Mouse (Mus musculus) neural tube, embryonic 15.5 days (tissue): Measurements from ENCODE around the gene Mars2. TPM values are rescaled to one million over a fixed set of nuclear protein-coding genes. Genes with fewer than 3 reads are reported as not detected.

Experiments used
- ATAC-seq: fragments of 200-750 bp; cut with Nextera tagmentation; 2 replicates; pipeline ENCODE4 v1.8.0; 2017; ENCODE audit warnings: mild to moderate bottlenecking, moderate TSS enrichment, moderate library complexity; ENCODE audit not compliant: low FRiP score
- H3K27ac ChIP-seq: fragments of 300-500 bp; sonication (generic); replicated peaks from 2 replicates; pipeline ENCODE4 v1.5.1; 2015; ENCODE audit warnings: mild to moderate bottlenecking, inconsistent platforms
- H3K27me3 ChIP-seq: fragments of 300-500 bp; sonication (generic); replicated peaks from 2 replicates; pipeline ENCODE4 v1.6.1; 2015; ENCODE audit warnings: inconsistent platforms
- H3K36me3 ChIP-seq: fragments of 300-500 bp; sonication (generic); 2 replicates; pipeline ENCODE4 v1.6.1; 2015; ENCODE audit warnings: inconsistent platforms
- H3K4me1 ChIP-seq: fragments of 300-500 bp; sonication (generic); 2 replicates; pipeline ENCODE4 v1.6.1; 2015; ENCODE audit warnings: inconsistent platforms
- H3K4me2 ChIP-seq: fragments of 300-500 bp; sonication (generic); 2 replicates; pipeline ENCODE4 v1.6.1; 2015; ENCODE audit warnings: inconsistent platforms, mild to moderate bottlenecking, moderate library complexity
- H3K4me3 ChIP-seq: fragments of 300-500 bp; sonication (generic); replicated peaks from 2 replicates; pipeline ENCODE4 v1.5.1; 2015; ENCODE audit warnings: mild to moderate bottlenecking, inconsistent platforms
- H3K9ac ChIP-seq: fragments of 300-500 bp; sonication (generic); replicated peaks from 2 replicates; pipeline ENCODE4 v1.6.1; 2015; ENCODE audit warnings: mild to moderate bottlenecking, inconsistent platforms
- H3K9me3 ChIP-seq: fragments of 300-500 bp; sonication (generic); replicated peaks from 2 replicates; pipeline ENCODE4 v1.6.1; 2016; ENCODE audit warnings: inconsistent platforms
- WGBS: fragments of 180-500 bp; shearing (Covaris S2); methylation state at CpG from one replicate; pipeline ENCODE4 v1.1.7; 2015; ENCODE audit warnings: mixed read lengths; 5-methylcytosine and 5-hydroxymethylcytosine counted together
- polyA plus RNA-seq: library from polyadenylated mRNA; unstranded; fragments of >200 nt; fragmentation: Nextera tagmentation; extraction: Ambion mirVana; gene quantifications from 2 replicates; pipeline ENCODE4 v1.2.1, GENCODE M21; 2015

Gene Mars2
- 2.4 and 2.5 TPM in 2 replicates for polyA plus RNA-seq

DNA sequence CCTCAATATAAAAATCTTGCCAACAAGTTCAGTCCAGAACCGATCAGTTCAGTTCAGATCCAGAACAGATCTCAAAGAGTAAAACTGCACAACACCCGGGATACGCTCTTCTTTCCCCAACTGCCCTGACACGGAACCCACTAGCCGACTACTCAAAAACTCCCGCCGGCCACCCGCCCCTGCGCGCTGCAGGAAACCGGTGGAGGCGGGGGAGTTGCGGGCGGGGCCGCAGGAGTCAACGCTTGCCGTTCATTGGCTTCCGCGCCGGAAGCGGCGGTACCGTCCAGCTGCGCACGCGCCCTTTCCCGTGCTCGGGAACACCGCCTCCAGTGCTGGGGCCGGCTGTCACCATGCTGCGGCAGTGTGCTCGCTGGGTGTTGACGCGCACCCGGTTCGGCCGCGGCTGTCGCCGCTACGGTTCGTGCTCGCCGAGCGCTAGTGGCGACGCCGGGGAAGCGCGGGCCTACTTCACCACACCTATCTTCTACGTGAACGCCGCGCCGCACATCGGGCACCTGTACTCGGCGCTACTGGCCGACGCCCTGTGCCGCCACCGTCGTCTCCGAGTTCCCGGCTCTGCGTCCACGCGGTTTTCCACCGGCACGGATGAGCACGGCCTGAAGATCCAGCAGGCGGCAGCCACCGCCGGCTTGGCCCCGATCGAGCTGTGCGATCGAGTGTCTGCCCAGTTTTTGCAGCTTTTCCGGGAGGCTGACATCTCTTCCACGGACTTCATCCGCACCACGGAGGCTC lies at the start of gene Mars2:
Mars2 (plus strand) TSS at position 288 of the 753 bp plus-strand sequence.
- Histone ChIP-seq H3K9ac (peak within 1 kb of the TSS; percentile 80), H3K4me1 (peaks cover 42% of the 10 kb centered on the region), H3K4me2 (peak within 1 kb of the TSS; percentile 96), H3K36me3 (no peaks in the 10 kb centered on the region), H3K27me3 (no peaks in the 10 kb centered on the region), H3K4me3 (peak within 1 kb of the TSS; percentile 86), H3K27ac (peak within 1 kb of the TSS; percentile 88), H3K9me3 (no peaks in the 10 kb centered on the region)
- WGBS: under 1% methylated on average over 82 of the region's 82 CpGs
- ATAC-seq: peak; percentile 99

DNA sequence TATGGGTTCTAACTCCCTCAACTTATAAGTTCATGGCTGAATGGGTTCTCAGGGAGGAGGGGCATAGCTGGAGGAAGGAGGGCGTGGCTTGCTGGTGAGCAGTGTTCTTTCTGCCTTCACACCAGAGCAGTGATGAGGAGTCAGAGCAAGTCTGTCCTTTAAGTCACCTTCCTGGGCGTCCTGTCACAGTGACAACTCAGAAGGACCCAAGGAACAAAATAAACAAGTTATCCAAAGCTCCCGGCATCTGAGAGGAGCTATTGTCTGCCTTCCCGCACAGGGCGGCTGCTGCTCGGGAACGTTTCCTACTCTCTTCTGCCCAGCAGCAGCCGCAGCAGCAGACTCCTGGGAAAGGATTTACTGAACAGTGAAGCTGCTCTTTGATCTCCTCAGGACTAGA lies 45.0 kb upstream of the Mars2 start:
- Histone ChIP-seq H3K36me3 (no peaks in the 10 kb centered on the region), H3K9ac (no peak overlapping the region), H3K4me2 (peak overlapping the region; percentile 49), H3K27ac (0 out of 2 replicates have a peak overlapping the region, but pooled peaks have one; percentile 29), H3K9me3 (no peaks in the 10 kb centered on the region), H3K4me3 (peak overlapping the region; percentile 26), H3K27me3 (no peaks in the 10 kb centered on the region), H3K4me1 (peaks cover 9% of the 10 kb centered on the region; the same call in 1 of the 2 replicates)
- WGBS: 29% methylated on average over 8 of the region's 8 CpGs
- peak; percentile 75; the same call in 1 of the 2 replicates for ATAC-seq

DNA sequence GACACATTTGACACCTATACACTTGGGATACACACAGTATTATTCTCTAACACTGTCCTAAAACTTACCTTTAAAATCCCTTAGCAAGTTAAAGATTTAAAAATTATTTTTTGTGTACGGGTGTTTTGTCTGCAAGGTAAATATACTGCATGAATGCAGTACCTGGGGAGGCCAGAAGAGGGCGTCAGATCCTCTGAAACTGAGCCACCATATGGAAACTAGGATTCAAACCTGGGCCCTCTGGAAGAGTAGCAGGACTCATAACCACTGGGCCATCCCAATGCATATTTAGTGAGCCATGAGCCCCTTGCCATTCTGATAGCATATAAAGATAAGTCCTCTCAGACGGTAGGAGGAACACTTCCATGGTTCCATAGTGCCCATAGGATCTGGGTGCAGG lies 44.2 kb upstream of the Mars2 start:
- Histone ChIP-seq H3K4me3 (no peak overlapping the region), H3K4me2 (no peak overlapping the region), H3K36me3 (no peaks in the 10 kb centered on the region), H3K9me3 (no peaks in the 10 kb centered on the region), H3K9ac (no peak overlapping the region), H3K27me3 (no peaks in the 10 kb centered on the region), H3K27ac (no peak overlapping the region; the same call in 1 of the 2 replicates), H3K4me1 (peaks cover 9% of the 10 kb centered on the region; the same call in 1 of the 2 replicates)
- WGBS: 51% methylated on average over 3 of the region's 3 CpGs
- ATAC-seq: no peak

DNA sequence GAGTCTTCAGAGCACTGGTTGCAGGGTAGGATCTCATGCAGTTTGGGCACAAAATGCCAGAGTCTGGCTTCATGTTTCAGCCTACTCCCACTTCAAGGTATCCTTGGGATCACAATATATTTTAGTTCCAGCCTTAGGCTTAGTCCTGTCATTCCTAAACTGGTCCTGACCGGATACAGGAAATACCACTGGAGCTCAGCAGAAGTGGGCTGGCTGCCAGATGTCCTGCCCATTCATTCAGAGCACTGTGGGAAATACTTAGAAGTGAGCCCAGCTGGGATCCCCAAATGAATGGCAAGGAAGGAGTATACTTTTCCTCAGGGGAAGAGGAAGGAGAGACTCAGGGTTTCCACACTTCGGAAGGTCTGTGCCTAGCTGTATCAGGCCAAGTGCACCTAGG lies 43.7 kb upstream of the Mars2 start:
- H3K4me3 ChIP-seq: no peak overlapping the region
- peaks cover 9% of the 10 kb centered on the region; the same call in 1 of the 2 replicates for H3K4me1 ChIP-seq
- H3K4me2 ChIP-seq: no peak overlapping the region
- no peaks in the 10 kb centered on the region for H3K9me3 ChIP-seq
- H3K27ac ChIP-seq: no peak overlapping the region; the same call in 1 of the 2 replicates
- ATAC-seq: no peak
- H3K36me3 ChIP-seq: no peaks in the 10 kb centered on the region
- WGBS: 35% methylated on average over 2 of the region's 2 CpGs
- no peak overlapping the region for H3K9ac ChIP-seq
- no peaks in the 10 kb centered on the region for H3K27me3 ChIP-seq

DNA sequence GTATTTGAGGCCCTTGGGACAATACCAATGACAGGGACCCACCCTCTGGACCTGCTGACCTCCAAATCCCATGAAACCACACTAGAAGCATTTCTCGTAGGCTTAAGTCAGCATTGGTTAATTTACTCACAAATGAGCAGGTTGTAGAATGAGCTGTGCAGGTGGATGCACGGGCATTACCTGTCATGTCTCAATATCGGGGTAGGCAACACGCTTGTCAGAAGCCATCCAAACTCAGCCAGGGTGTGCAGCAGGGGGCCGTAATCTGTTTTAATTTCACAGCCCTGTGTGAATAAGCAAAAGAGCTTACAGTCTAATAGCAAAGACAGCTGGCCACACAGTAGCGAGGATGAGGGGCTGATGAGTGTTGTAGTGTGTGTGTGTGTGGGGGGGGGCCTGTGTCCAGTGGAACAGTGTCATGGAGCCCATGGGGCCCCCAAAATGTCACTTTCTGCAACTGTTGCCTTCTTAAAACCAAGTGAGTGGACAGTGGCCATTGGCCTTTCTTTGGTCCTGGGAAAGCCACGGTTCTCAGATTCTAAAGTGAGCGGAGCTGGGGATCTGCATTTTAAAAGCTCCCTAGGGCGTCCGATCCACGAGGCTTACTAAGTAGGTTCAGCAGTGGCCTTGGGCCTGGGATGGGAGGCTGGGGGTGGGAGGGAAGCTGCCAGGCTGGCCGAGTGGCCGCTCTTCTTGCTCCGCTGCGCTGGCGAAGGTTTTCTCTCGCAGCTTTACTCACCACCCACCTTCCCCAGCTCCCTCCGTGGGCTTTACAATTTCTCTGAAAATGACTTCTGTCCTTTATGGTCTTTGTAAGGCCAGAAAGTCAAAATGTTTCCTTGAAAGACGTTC lies 42.7 kb upstream of the Mars2 start:
- no peaks in the 10 kb centered on the region for H3K27me3 ChIP-seq
- no peak overlapping the region for H3K4me3 ChIP-seq
- H3K9ac ChIP-seq: no peak overlapping the region
- no peak overlapping the region for H3K27ac ChIP-seq
- H3K36me3 ChIP-seq: no peaks in the 10 kb centered on the region
- no peak for ATAC-seq
- WGBS: 33% methylated on average over 19 of the region's 19 CpGs
- peaks cover 9% of the 10 kb centered on the region; the same call in 1 of the 2 replicates for H3K4me1 ChIP-seq
- peak overlapping the region; percentile 34 for H3K4me2 ChIP-seq
- H3K9me3 ChIP-seq: no peaks in the 10 kb centered on the region

DNA sequence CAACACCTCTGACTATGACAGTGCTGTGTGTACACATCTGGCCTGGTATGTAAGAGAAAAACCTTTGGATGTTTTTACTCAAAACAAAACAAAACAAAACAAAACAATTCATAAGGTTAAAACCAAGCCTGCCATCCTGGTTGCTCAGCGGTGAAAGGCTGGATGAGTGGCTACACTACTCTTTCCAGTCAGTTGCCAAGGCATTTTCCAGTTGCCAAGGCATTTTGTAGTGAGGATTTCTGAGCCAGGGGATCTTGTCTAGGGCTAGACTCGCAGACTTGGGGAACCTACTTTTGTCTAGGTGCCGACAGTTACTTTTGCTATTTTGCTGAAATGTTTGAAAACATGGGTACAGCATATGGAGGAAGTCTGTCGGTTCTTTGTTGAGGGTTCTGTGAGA lies 42.0 kb upstream of the Mars2 start:
- H3K4me2 ChIP-seq: no peak overlapping the region
- H3K4me3 ChIP-seq: no peak overlapping the region
- no peaks in the 10 kb centered on the region for H3K9me3 ChIP-seq
- H3K27ac ChIP-seq: no peak overlapping the region
- no peaks in the 10 kb centered on the region for H3K36me3 ChIP-seq
- H3K27me3 ChIP-seq: no peaks in the 10 kb centered on the region
- no peak for ATAC-seq
- 64% methylated on average over 4 of the region's 4 CpGs for WGBS
- H3K9ac ChIP-seq: no peak overlapping the region
- H3K4me1 ChIP-seq: peaks cover 9% of the 10 kb centered on the region; the same call in 1 of the 2 replicates

DNA sequence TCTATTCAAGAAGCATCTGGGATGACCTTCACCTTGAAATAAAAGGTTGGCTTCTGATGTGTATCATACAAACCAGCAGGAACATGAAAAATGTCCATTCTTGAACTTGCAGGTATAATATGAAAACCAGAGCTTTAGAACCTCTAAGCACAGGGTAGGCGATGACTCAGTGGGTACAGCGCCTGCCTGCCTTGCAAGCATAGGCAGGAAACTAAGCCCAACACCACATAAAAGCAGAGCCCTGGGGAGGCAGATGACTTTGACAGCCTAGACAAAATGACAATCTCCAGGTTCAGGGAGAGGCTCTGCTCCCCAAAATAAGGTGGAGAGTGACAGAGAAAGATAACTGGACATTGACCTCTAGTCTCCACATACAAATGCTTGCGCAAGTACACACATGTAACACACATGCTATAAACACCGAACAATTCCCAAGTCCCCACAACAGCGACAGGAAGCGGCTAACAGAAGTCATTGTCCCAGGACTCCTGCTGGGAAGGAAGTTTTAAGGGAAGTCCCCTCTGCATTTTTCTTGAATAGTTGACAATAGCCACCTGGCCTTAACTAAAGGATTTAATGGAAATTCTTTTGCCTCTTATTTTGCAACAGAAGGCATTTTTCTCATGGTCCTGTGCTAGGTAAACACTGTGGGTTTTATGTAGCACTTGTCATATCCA lies 40.5 kb upstream of the Mars2 start:
- H3K27me3 ChIP-seq: no peaks in the 10 kb centered on the region
- H3K36me3 ChIP-seq: no peaks in the 10 kb centered on the region
- no peak for ATAC-seq
- no peaks in the 10 kb centered on the region for H3K9me3 ChIP-seq
- no peak overlapping the region for H3K4me2 ChIP-seq
- no peak overlapping the region for H3K27ac ChIP-seq
- 51% methylated on average over 6 of the region's 6 CpGs for WGBS
- peaks cover 9% of the 10 kb centered on the region; the same call in 1 of the 2 replicates for H3K4me1 ChIP-seq
- H3K9ac ChIP-seq: no peak overlapping the region
- no peak overlapping the region for H3K4me3 ChIP-seq

DNA sequence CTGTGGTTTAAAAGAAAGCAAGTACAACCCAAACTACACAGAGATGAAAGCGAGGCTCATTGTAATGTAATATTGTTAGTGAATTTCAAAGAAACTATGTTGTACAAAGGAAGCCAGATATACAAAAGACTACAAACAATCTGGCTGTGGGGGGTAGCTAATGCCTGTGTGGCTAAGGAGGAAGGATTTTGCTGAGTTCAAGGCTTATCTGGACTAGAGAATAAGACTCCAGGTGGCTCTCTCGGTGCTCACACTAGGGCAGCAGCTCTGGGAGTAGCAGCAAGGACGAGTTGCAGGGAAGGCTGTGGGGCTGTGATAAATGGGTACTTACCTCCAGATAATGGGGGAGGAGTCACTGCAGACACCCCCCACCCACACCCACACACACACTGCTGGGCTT lies 38.3 kb upstream of the Mars2 start:
- WGBS: 23% methylated on average over 3 of the region's 3 CpGs
- H3K27me3 ChIP-seq: no peaks in the 10 kb centered on the region
- H3K27ac ChIP-seq: no peak overlapping the region
- H3K9me3 ChIP-seq: no peaks in the 10 kb centered on the region
- no peaks in the 10 kb centered on the region for H3K36me3 ChIP-seq
- peaks cover 15% of the 10 kb centered on the region; the same call in 1 of the 2 replicates for H3K4me1 ChIP-seq
- no peak overlapping the region for H3K4me3 ChIP-seq
- no peak for ATAC-seq
- H3K4me2 ChIP-seq: no peak overlapping the region
- H3K9ac ChIP-seq: no peak overlapping the region

DNA sequence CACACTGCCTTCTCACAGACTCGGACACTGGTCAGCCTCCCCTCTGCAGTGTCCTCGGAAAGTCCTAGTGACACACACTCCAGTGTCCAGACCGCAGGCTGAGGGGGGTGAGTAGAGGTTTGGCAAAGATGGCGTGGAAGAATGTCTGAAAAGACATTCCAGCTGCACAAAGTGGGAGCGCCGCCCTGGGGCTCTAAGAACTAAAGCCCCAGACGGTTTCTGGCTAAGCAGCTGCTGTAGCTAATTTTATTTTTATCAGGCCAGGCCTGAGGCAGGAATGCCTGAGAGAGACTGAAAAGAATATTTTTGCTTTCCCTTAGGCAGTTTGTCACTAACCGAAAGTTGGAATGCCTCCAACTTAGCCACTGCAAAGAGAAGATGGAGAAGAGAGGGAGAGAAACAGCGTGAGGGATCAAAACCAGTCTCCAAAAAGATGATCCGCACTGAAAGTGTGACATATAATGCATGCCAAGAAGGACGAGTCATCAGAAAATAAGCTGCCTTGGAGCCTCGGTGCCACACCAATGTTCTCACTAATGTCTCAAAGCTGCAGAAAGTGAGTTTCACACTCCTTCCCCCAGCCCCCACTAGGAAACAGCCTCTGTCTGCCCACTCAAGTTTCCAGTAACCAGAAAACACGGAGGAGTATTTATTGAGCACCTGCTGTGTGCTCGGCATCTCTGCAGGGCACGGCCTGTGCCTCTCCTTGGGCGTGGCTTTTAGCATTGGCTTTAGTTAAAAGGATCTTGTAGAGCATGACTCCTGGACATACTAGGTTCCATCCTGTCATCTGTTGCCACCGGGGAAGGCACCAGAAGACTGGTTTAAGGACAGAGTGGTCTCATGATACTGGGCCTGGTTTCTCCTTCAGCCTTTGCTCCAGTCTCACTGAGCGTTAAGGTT lies 34.9 kb upstream of the Mars2 start:
- Histone ChIP-seq H3K4me3 (no peak overlapping the region), H3K9ac (no peak overlapping the region), H3K27ac (peak overlapping the region; percentile 58), H3K9me3 (no peaks in the 10 kb centered on the region), H3K27me3 (no peaks in the 10 kb centered on the region), H3K4me2 (no peak overlapping the region), H3K4me1 (peaks cover 6% of the 10 kb centered on the region; the same call in 1 of the 2 replicates), H3K36me3 (no peaks in the 10 kb centered on the region)
- WGBS: 63% methylated on average over 18 of the region's 18 CpGs
- ATAC-seq: 0 out of 2 replicates have a peak, but pooled peaks have one; percentile 36

DNA sequence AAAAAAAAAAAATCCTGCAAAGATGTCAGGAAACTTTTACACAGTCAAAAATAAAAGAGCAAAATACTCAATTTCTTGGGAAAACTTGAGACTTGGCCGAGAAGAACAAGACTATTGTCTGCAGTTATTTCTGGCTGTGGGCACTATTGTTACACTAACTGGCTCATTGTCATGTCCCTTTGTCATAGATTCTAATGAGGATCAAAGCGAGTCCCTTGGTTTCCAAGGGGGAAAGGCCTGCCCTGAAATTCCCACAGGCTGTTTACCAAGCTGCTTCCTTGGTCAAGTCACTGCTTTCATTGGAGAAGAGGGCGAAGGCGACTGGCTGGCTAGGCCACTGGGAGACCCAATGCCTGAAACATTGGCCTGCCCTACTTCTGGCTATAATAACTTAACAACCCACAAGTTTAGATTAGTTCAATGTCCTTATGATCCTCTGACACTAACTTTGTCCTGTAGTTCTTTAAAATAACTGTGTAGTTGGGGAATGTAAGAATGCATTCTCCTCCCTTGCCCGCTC lies 31.1 kb upstream of the Mars2 start:
- ATAC-seq: no peak
- no peak overlapping the region for H3K9ac ChIP-seq
- H3K36me3 ChIP-seq: no peaks in the 10 kb centered on the region
- H3K27ac ChIP-seq: no peak overlapping the region
- H3K4me1 ChIP-seq: peaks cover 6% of the 10 kb centered on the region; the same call in 1 of the 2 replicates
- H3K4me2 ChIP-seq: no peak overlapping the region
- no peaks in the 10 kb centered on the region for H3K27me3 ChIP-seq
- H3K9me3 ChIP-seq: no peaks in the 10 kb centered on the region
- WGBS: 33% methylated on average over 5 of the region's 5 CpGs
- H3K4me3 ChIP-seq: no peak overlapping the region
